Mouse (Mus musculus): ENCODE measurements around the gene Gab1. TPM values are rescaled to one million over a fixed set of nuclear protein-coding genes. Genes with fewer than 3 reads are reported as not detected.

The Gab1 gene
- polyA plus RNA-seq, 1 experiment from 2014 or later, result 24.8 TPM

GRCm38 (mm10) chr8:80842514-80842913 is 37.8 kb downstream of the Gab1 start:
- Histone ChIP-seq H3K27ac (replicated peaks) (no peak overlapping the region), H3K4me3 (replicated peaks) (no peak overlapping the region), H3K4me2 (replicated peaks) (no peak overlapping the region), H3K27me3 (no peaks in the 10 kb centered on the region), H3K9me3 (replicated peaks) (no peaks in the 10 kb centered on the region), H3K36me3 (no peaks in the 10 kb centered on the region), H3K4me1 (peaks cover 31% of the 10 kb centered on the region), H3K9ac (no peak overlapping the region)
- ATAC-seq (ENCODE audit: insufficient number of reproducible peaks, low FRiP score, low TSS enrichment, low read depth), result no peak
- 82% methylated on average over 3 of the region's 3 CpGs for WGBS

DNA sequence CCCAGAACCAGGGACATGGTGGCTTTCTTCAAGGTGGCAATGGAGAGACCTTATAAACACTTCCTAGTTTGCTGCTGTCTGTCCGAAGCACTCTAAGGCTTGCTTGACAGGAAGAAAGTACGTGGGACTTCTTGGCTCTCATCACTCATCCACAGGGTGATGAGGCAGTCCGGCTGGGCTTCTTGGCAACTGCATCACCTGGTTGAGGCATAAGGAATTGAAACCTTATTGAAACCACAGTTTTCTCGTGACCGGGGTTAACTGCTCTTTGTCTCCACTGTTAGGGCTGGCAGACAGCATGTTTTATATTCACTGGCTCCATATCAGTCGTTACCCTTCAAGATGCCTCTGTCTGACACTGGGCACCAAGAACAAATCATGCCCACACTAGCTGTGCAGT is 40.2 kb downstream of the Gab1 start:
- no peak overlapping the region for H3K4me2 ChIP-seq (replicated peaks)
- no peak overlapping the region for H3K9ac ChIP-seq
- H3K4me3 ChIP-seq (replicated peaks), result no peak overlapping the region
- H3K27ac ChIP-seq (replicated peaks), result no peak overlapping the region
- no peaks in the 10 kb centered on the region for H3K9me3 ChIP-seq (replicated peaks)
- WGBS, result 76% methylated on average over 6 of the region's 6 CpGs
- no peaks in the 10 kb centered on the region for H3K27me3 ChIP-seq
- H3K36me3 ChIP-seq, result no peaks in the 10 kb centered on the region
- H3K4me1 ChIP-seq, result peaks cover 31% of the 10 kb centered on the region
- no peak for ATAC-seq (ENCODE audit: insufficient number of reproducible peaks, low FRiP score, low TSS enrichment, low read depth)

DNA sequence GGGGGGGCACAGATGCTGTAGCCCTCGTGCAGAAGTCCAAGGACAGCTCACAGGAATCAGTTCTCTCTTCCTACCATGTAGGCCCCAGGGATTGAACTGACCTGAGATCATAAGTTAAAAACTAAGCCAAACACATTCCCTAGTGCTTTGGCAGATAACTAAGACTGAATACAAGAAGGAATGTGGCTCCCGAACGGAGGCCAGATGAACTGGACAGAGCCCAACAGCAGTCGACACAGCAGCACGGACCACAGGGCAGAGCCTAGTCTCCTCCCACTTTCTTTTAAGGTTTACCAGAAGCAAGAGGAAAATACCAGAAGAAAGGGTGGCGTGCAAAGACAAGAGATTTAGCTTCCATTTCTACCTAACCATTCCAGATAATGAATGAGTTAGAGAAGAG is 42.1 kb downstream of the Gab1 start:
- no peak overlapping the region for H3K4me3 ChIP-seq (replicated peaks)
- H3K36me3 ChIP-seq, result no peaks in the 10 kb centered on the region
- H3K4me1 ChIP-seq, result peaks cover 44% of the 10 kb centered on the region
- no peak overlapping the region for H3K27ac ChIP-seq (replicated peaks)
- ATAC-seq (ENCODE audit: insufficient number of reproducible peaks, low FRiP score, low TSS enrichment, low read depth), result no peak
- no peaks in the 10 kb centered on the region for H3K9me3 ChIP-seq (replicated peaks)
- WGBS, result 33% methylated on average over 6 of the region's 6 CpGs
- no peak overlapping the region for H3K4me2 ChIP-seq (replicated peaks)
- H3K27me3 ChIP-seq, result no peaks in the 10 kb centered on the region
- no peak overlapping the region for H3K9ac ChIP-seq

GRCm38 (mm10) chr8:80835401-80835800 is 44.9 kb downstream of the Gab1 start:
- Histone ChIP-seq H3K9me3 (replicated peaks) (no peaks in the 10 kb centered on the region), H3K9ac (no peak overlapping the region), H3K27me3 (no peaks in the 10 kb centered on the region), H3K36me3 (no peaks in the 10 kb centered on the region), H3K27ac (replicated peaks) (no peak overlapping the region), H3K4me2 (replicated peaks) (no peak overlapping the region), H3K4me1 (peaks cover 54% of the 10 kb centered on the region), H3K4me3 (replicated peaks) (no peak overlapping the region)
- ATAC-seq (ENCODE audit: insufficient number of reproducible peaks, low FRiP score, low TSS enrichment, low read depth), result no peak
- whole genome bisulfite sequencing, result 76% methylated on average over 6 of the region's 6 CpGs

DNA sequence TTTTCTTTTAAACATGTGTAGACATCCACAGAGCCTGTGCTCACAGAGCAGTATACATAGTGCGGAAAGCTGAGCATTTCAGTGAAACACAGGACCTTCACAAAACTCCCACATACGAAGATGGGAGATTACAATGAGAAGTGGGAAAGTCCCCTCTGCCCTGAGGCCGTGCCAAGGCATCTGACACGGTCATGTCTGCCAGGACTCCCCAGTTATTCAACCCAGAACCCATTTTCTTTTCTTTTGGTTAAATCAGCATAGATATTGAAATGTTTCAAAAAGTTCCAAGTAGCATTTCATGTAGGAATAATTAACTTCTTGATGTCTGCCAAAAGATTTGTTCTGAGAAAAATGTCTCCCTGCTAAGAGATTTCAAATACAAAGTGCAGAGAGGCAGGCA is 45.9 kb downstream of the Gab1 start:
- Histone ChIP-seq H3K4me1 (peaks cover 60% of the 10 kb centered on the region), H3K9me3 (replicated peaks) (no peaks in the 10 kb centered on the region), H3K36me3 (no peaks in the 10 kb centered on the region), H3K9ac (no peak overlapping the region), H3K4me3 (replicated peaks) (no peak overlapping the region), H3K27me3 (no peaks in the 10 kb centered on the region), H3K4me2 (replicated peaks) (no peak overlapping the region), H3K27ac (replicated peaks) (no peak overlapping the region)
- WGBS, result 41% methylated on average over 4 of the region's 4 CpGs
- ATAC-seq (ENCODE audit: insufficient number of reproducible peaks, low FRiP score, low TSS enrichment, low read depth), result no peak

- no peak for ATAC-seq (ENCODE audit: insufficient number of reproducible peaks, low FRiP score, low TSS enrichment, low read depth)
These were observed 47.8 kb downstream of the Gab1 start for GRCm38 (mm10) chr8:80832534-80832933.

DNA sequence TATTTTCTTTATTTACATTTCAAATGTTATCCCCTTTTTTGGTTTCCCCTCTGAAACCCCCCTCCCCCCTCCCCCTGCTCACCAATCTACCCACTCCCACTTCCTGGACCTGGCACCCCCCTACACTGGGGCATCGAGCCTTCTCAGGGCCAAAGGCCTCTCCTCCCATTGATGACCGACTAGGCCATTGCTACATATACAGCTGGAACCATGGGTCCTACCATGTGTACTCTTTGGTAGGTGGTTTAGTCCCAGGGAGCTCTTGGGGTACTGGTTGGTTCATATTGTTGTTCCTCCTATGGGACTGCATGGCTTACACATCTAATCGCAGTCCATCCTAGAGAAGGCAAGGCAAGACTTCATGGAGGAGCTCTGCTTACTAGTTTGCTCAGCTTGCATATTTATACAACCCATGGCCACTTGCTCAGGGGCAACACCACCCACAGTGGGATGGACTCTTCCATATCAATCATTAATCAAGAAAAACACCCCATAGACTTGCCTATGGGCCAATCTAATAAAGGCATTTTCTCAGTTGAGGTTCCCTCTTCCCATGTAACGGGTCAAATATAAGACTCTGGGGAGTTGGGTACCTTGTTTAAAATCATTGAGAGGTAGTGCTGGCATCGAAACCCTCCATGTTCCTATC is 48.3 kb downstream of the Gab1 start:
- Histone ChIP-seq H3K9me3 (replicated peaks) (no peaks in the 10 kb centered on the region), H3K27me3 (no peaks in the 10 kb centered on the region), H3K4me1 (peaks cover 58% of the 10 kb centered on the region), H3K4me2 (replicated peaks) (no peak overlapping the region), H3K4me3 (replicated peaks) (no peak overlapping the region), H3K36me3 (no peaks in the 10 kb centered on the region), H3K27ac (replicated peaks) (no peak overlapping the region), H3K9ac (no peak overlapping the region)
- 90% methylated on average over 5 of the region's 5 CpGs for WGBS
- ATAC-seq (ENCODE audit: insufficient number of reproducible peaks, low FRiP score, low TSS enrichment, low read depth), result no peak

More at GRCm38 (mm10) chr8:80832534-80832933, 47.8 kb downstream of the Gab1 start:
- Histone ChIP-seq H3K9ac (no peak overlapping the region), H3K4me2 (replicated peaks) (no peak overlapping the region), H3K4me3 (replicated peaks) (no peak overlapping the region), H3K36me3 (no peaks in the 10 kb centered on the region), H3K27ac (replicated peaks) (no peak overlapping the region), H3K9me3 (replicated peaks) (no peaks in the 10 kb centered on the region), H3K4me1 (peaks cover 58% of the 10 kb centered on the region), H3K27me3 (no peaks in the 10 kb centered on the region)

DNA sequence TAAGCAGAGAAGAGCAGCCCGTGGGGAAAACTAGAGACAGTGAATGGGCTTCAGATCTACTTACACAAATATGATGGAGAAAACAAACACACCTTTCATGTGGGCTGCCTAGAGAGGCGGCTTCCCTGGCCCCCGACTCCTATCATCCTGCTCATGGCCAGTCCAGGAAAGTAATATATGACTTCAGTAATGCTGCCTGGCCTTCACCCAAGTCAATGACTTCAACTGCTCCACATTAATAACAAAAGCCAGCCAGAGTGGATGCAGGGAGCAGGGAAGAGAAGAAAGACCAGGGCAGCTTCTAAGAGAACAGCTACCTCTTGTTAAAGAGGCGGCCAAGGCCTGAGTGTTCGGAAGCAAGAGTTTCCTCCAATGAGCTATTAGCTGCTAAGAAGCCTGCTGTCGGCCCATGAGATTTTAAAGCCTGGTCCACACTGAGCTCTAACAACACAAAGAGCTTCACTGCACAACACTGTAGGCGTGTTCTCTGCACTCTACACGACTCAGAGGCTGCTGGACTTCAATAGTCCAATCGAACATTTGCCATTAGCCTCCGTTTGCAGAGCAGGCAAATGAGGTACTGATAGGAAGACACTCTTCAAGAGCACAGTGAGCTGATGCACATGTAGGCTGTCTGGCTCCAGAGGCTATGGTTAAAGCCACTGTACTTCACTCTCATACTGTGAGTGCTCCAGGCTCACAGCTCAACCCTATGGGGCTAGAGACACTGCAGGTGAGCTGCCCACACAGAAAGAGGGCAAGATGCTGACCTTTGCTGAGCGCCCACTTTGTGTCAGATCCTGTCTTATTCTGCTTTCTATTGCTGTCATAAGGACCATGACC is 49.4 kb downstream of the Gab1 start:
- H3K9ac ChIP-seq, result no peak overlapping the region
- no peaks in the 10 kb centered on the region for H3K36me3 ChIP-seq
- no peaks in the 10 kb centered on the region for H3K27me3 ChIP-seq
- no peak overlapping the region for H3K4me3 ChIP-seq (replicated peaks)
- H3K27ac ChIP-seq (replicated peaks), result peak overlapping the region; percentile 51; the same call in 1 of the 2 replicates
- no peak overlapping the region for H3K4me2 ChIP-seq (replicated peaks)
- 68% methylated on average over 11 of the region's 11 CpGs for WGBS
- no peak for ATAC-seq (ENCODE audit: insufficient number of reproducible peaks, low FRiP score, low TSS enrichment, low read depth)
- peaks cover 56% of the 10 kb centered on the region for H3K4me1 ChIP-seq
- H3K9me3 ChIP-seq (replicated peaks), result no peaks in the 10 kb centered on the region

GRCm38 (mm10) chr8:80830141-80830540 is 50.2 kb downstream of the Gab1 start:
- Histone ChIP-seq H3K36me3 (no peaks in the 10 kb centered on the region), H3K4me3 (replicated peaks) (no peak overlapping the region), H3K4me1 (peaks cover 49% of the 10 kb centered on the region), H3K9ac (no peak overlapping the region), H3K27me3 (no peaks in the 10 kb centered on the region), H3K4me2 (replicated peaks) (no peak overlapping the region), H3K9me3 (replicated peaks) (no peaks in the 10 kb centered on the region), H3K27ac (replicated peaks) (peak overlapping the region; percentile 22; the same call in 1 of the 2 replicates)
- ATAC-seq (ENCODE audit: insufficient number of reproducible peaks, low FRiP score, low TSS enrichment, low read depth), result no peak
- WGBS, result 38% methylated on average over 7 of the region's 7 CpGs

DNA sequence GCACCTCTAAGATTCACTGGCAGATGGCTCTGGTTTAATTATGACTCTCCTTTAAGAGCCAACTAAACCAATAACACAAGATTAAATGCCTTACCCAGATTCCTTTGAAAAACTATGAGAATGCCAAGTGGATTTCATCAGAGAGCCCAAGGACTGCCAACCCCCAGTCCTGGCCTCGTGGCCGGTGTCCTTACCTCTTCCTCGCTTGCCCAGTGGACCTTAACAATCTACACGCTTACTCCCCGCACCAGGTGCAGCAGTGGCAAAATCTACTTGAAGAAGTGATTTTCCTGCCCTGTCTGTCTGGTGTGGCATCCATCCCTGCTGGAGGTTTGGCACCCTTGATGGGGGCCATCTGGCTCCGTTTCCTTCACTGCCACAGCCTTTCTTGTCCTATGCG is 53.3 kb downstream of the Gab1 start:
- Histone ChIP-seq H3K9me3 (replicated peaks) (no peaks in the 10 kb centered on the region), H3K4me2 (replicated peaks) (no peak overlapping the region), H3K36me3 (no peaks in the 10 kb centered on the region), H3K27me3 (no peaks in the 10 kb centered on the region), H3K27ac (replicated peaks) (no peak overlapping the region), H3K4me1 (peaks cover 40% of the 10 kb centered on the region), H3K4me3 (replicated peaks) (no peak overlapping the region), H3K9ac (no peak overlapping the region)
- WGBS, result 87% methylated on average over 7 of the region's 7 CpGs
- no peak for ATAC-seq (ENCODE audit: insufficient number of reproducible peaks, low FRiP score, low TSS enrichment, low read depth)

GRCm38 (mm10) chr8:80825136-80825535 is 55.2 kb downstream of the Gab1 start:
- Histone ChIP-seq H3K27ac (replicated peaks) (no peak overlapping the region), H3K9ac (no peak overlapping the region), H3K4me1 (peaks cover 32% of the 10 kb centered on the region), H3K4me3 (replicated peaks) (no peak overlapping the region), H3K27me3 (no peaks in the 10 kb centered on the region), H3K4me2 (replicated peaks) (no peak overlapping the region), H3K9me3 (replicated peaks) (no peaks in the 10 kb centered on the region), H3K36me3 (no peaks in the 10 kb centered on the region)
- ATAC-seq (ENCODE audit: insufficient number of reproducible peaks, low FRiP score, low TSS enrichment, low read depth), result no peak
- WGBS, result 72% methylated on average over 4 of the region's 4 CpGs
